Mouse (Mus musculus) midbrain, embryonic 11.5 days (tissue): ENCODE results near the gene Zfp53. TPM values are rescaled to one million over a fixed set of nuclear protein-coding genes. Genes with fewer than 3 reads are reported as not detected.
A peak's percentile ranks its signal among the peaks of the same experiment; 100 is the strongest.
"Not testable (repeated sequence)": the region's sequence is repeated elsewhere in the genome, so short reads cannot be mapped to it uniquely, and the experiment has no call there.

Experiments used
- ATAC-seq: fragments of 200-750 bp; cut with Nextera tagmentation; 2 replicates; pipeline ENCODE4 v1.8.0; 2017; ENCODE audit warnings: moderate TSS enrichment, moderate library complexity; ENCODE audit not compliant: low FRiP score
- DNase-seq: peaks from one replicate; pipeline ENCODE4 v3.0.0; 2015; ENCODE audit warnings: low spot score; ENCODE audit errors: missing footprints
- H3K27ac ChIP-seq: fragments of 300-500 bp; sonication (generic); 2 replicates; pipeline ENCODE4 v1.5.1; 2014; ENCODE audit warnings: low read depth, low read length
- H3K27me3 ChIP-seq: fragments of 300-500 bp; sonication (generic); 2 replicates; pipeline ENCODE4 v1.6.1; 2014; ENCODE audit warnings: mild to moderate bottlenecking, low read length, moderate library complexity, mixed read lengths; ENCODE audit not compliant: control insufficient read depth, insufficient read depth
- H3K36me3 ChIP-seq: fragments of 300-500 bp; sonication (generic); 2 replicates; pipeline ENCODE4 v1.6.1; 2014; ENCODE audit warnings: mild to moderate bottlenecking, low read length, moderate library complexity, mixed read lengths; ENCODE audit not compliant: control insufficient read depth, insufficient read depth
- H3K4me1 ChIP-seq: fragments of 300-500 bp; sonication (generic); 2 replicates; pipeline ENCODE4 v1.6.1; 2014; ENCODE audit warnings: low read length; ENCODE audit not compliant: control insufficient read depth, insufficient read depth
- H3K4me2 ChIP-seq: fragments of 300-500 bp; sonication (generic); 2 replicates; pipeline ENCODE4 v1.6.1; 2014; ENCODE audit warnings: mild to moderate bottlenecking, moderate library complexity
- H3K4me3 ChIP-seq: fragments of 300-500 bp; sonication (generic); 2 replicates; pipeline ENCODE4 v1.5.1; 2014; ENCODE audit warnings: low read depth, low read length
- H3K9ac ChIP-seq: fragments of 300-500 bp; sonication (generic); 2 replicates; pipeline ENCODE4 v1.6.1; 2014; ENCODE audit warnings: low read length
- H3K9me3 ChIP-seq: fragments of 300-500 bp; sonication (generic); 2 replicates; pipeline ENCODE4 v1.6.1; 2016; ENCODE audit warnings: low read length; ENCODE audit not compliant: control insufficient read depth
- WGBS: fragments of 180-500 bp; shearing (Covaris S2); extraction: QIAGEN DNeasy Blood & Tissue Kit; methylation state at CpG from one replicate; pipeline ENCODE4 v1.1.7; 2014; 5-methylcytosine and 5-hydroxymethylcytosine counted together
- polyA plus RNA-seq: library from polyadenylated mRNA; unstranded; fragments of >200 nt; fragmentation: Nextera tagmentation; extraction: Ambion mirVana; gene quantifications from 2 replicates; pipeline ENCODE4 v1.2.1, GENCODE M21; 2014

The Zfp53 gene
- polyA plus RNA-seq, 1 experiment from 2014 or later, result 10.9 TPM

GRCm38 (mm10) chr17:21475290-21475689, 13.5 kb upstream of the Zfp53 start:
- not testable (repeated sequence) for ATAC-seq, H3K4me3 ChIP-seq, H3K4me2 ChIP-seq, H3K9me3 ChIP-seq, H3K36me3 ChIP-seq, H3K4me1 ChIP-seq, H3K27me3 ChIP-seq, H3K27ac ChIP-seq, DNase-seq, H3K9ac ChIP-seq
- WGBS, result 100% methylated on average over 1 of the region's 1 CpGs

DNA sequence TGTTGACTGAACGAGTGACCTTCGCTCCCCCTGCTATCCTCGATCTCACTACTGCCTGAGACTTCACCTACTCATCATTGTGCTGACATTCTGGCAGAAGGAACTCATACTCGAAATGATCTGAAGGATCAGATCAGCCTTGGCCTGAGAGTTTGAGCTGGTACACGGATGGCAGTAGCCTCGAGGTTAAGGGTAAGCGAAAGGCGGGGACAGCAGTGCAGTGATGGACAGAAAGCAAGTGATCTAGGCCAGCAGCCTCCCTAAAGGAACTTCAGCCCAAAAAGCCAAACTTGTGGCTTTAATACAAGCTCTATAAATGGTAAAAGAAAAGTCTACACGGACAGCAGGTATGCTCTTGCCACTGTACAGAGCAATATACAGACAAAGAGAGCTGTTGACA, 12.4 kb upstream of the Zfp53 start:
- ATAC-seq, H3K27ac ChIP-seq, H3K27me3 ChIP-seq, H3K9me3 ChIP-seq, H3K4me2 ChIP-seq, H3K9ac ChIP-seq, H3K4me3 ChIP-seq, H3K4me1 ChIP-seq, DNase-seq, H3K36me3 ChIP-seq: not testable (repeated sequence)
- 79% methylated on average over 4 of the region's 9 CpGs for WGBS

DNA sequence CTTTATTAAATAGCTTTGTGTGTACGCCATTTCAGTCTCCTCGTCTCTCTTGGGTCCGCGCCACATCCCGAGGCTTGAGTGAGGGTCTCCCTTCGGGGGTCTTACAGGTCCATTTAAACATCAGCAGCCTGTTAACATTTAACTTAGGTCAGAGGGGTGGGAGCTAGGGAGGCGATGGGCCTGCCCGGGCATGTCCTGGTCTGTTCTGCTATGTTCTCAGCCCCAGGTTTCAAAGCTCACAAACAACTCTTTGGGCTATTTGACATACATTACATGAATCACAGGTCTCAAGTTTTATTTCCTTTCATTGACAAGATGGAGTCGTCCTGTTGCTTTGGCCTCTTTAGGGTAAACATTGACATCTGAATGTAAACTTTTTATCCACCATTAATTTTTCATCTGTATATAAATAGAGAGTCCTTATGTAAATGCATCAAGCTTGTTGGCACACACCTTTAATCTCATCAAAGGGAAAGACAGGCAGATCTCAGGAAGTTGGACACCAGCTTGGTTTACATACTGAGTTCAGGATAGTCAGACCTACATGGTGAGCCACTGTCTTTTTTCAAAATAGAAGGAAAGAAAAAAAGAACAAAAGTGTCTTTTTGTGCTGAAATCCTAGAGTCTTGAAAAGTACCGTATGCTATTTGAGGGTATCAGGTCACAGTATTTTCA, 10.6 kb upstream of the Zfp53 start:
- H3K4me1 ChIP-seq, H3K27ac ChIP-seq, H3K27me3 ChIP-seq, H3K9ac ChIP-seq, ATAC-seq, H3K4me3 ChIP-seq, H3K4me2 ChIP-seq, DNase-seq, H3K36me3 ChIP-seq, H3K9me3 ChIP-seq: not testable (repeated sequence)
- 92% methylated on average over 10 of the region's 10 CpGs for WGBS

- DNase-seq (peak; percentile 82), ATAC-seq (no peak; the same call in 1 of the 2 replicates)
- Histone ChIP-seq H3K9me3 (no peaks in the 10 kb centered on the region), H3K4me1 (no peaks in the 10 kb centered on the region; the same call in 1 of the 2 replicates), H3K36me3 (no peaks in the 10 kb centered on the region), H3K4me3 (peak overlapping the region; percentile 65), H3K27me3 (no peaks in the 10 kb centered on the region), H3K9ac (peak overlapping the region; percentile 67), H3K4me2 (peak overlapping the region; percentile 69), H3K27ac (no peak overlapping the region)
- 27% methylated on average over 8 of the region's 8 CpGs for WGBS
Measured at GRCm38 (mm10) chr17:21489500-21490001, 753 bp downstream of the Zfp53 start.

DNA sequence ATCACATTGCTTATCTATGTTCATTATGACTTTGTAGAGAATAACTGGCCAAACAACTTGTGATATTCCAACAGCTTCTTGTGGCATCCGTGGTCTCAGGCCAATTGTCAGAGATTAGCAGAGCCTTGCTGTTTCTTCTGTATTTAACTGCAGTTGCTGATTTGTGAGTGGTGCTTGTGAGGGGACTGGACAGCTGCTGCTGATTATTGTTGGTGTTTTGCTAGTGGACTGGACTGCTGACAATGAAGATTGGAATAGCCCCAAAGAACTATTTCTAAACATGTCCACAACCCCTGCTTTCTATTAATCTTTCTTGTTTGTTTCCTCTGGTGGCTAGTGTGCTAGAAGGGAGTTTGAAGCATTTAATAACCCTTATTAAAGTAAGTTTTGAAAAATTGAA, 12.6 kb downstream of the Zfp53 start:
- DNase-seq, result no peak
- Histone ChIP-seq H3K27me3 (no peaks in the 10 kb centered on the region), H3K27ac (no peak overlapping the region), H3K36me3 (no peaks in the 10 kb centered on the region), H3K4me2 (no peak overlapping the region), H3K4me3 (no peak overlapping the region), H3K9me3 (no peaks in the 10 kb centered on the region), H3K4me1 (no peaks in the 10 kb centered on the region), H3K9ac (no peak overlapping the region)
- 86% methylated on average over 1 of the region's 1 CpGs for whole genome bisulfite sequencing
- ATAC-seq, result no peak

DNA sequence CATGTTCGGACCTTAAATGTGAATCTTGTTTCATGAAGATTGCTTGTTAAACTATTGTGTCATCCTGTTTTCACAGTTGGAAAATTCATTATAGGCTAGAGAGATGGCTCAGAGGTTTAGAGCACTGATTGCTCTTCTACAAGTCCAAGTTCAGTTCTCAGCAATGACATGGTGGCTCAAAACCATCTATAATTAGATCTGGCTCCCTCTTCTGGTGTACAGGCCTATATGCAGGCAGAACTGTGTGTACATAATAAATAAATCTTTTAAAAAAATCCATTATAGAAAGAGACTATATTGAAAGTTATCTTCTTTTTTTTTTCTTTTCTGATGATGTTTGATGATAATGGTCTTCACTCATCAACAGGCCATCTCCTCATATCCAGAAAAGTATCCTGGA, 15.7 kb downstream of the Zfp53 start:
- H3K9me3 ChIP-seq, result no peaks in the 10 kb centered on the region
- 91% methylated on average over 1 of the region's 1 CpGs for WGBS
- ATAC-seq (no peak), DNase-seq (no peak)
- no peaks in the 10 kb centered on the region for H3K27me3 ChIP-seq
- no peak overlapping the region for H3K9ac ChIP-seq
- peaks cover 5% of the 10 kb centered on the region; the same call in 1 of the 2 replicates for H3K36me3 ChIP-seq
- no peak overlapping the region for H3K4me2 ChIP-seq
- H3K27ac ChIP-seq, result no peak overlapping the region
- no peaks in the 10 kb centered on the region for H3K4me1 ChIP-seq
- H3K4me3 ChIP-seq, result no peak overlapping the region

DNA sequence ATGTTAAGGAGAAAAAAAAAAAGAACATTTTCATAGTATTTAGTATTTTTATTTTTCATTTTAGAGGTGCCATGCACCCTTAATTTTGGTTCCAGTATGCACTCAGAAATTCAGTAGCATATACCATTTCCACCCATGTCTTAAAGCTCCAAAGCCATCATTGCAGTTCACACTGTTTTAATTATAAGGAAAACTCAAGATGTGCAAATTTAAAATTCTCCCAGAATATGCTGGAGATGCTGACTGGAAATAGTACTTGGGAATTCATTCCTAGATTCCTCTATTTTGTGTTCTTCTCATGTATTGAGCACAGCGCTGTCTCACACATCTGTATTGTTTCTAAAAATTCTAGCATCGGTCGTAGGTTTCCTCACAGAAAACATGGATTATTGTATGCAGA, 17.5 kb downstream of the Zfp53 start:
- DNase-seq, result no peak
- no peaks in the 10 kb centered on the region for H3K9me3 ChIP-seq
- H3K27ac ChIP-seq, result no peak overlapping the region
- no peaks in the 10 kb centered on the region for H3K4me1 ChIP-seq
- 93% methylated on average over 3 of the region's 3 CpGs for whole genome bisulfite sequencing
- no peak for ATAC-seq
- no peaks in the 10 kb centered on the region for H3K27me3 ChIP-seq
- H3K36me3 ChIP-seq, result peaks cover 5% of the 10 kb centered on the region; the same call in 1 of the 2 replicates
- H3K4me2 ChIP-seq, result no peak overlapping the region
- no peak overlapping the region for H3K4me3 ChIP-seq
- H3K9ac ChIP-seq, result no peak overlapping the region

GRCm38 (mm10) chr17:21509756-21510155, 21.0 kb downstream of the Zfp53 start:
- no peak overlapping the region for H3K4me3 ChIP-seq
- DNase-seq, result no peak
- H3K9me3 ChIP-seq, result no peaks in the 10 kb centered on the region
- H3K4me2 ChIP-seq, result no peak overlapping the region
- no peak for ATAC-seq
- H3K27me3 ChIP-seq, result no peaks in the 10 kb centered on the region
- peaks cover 5% of the 10 kb centered on the region; the same call in 1 of the 2 replicates for H3K36me3 ChIP-seq
- no peaks in the 10 kb centered on the region for H3K4me1 ChIP-seq
- H3K9ac ChIP-seq, result no peak overlapping the region
- H3K27ac ChIP-seq, result no peak overlapping the region

DNA sequence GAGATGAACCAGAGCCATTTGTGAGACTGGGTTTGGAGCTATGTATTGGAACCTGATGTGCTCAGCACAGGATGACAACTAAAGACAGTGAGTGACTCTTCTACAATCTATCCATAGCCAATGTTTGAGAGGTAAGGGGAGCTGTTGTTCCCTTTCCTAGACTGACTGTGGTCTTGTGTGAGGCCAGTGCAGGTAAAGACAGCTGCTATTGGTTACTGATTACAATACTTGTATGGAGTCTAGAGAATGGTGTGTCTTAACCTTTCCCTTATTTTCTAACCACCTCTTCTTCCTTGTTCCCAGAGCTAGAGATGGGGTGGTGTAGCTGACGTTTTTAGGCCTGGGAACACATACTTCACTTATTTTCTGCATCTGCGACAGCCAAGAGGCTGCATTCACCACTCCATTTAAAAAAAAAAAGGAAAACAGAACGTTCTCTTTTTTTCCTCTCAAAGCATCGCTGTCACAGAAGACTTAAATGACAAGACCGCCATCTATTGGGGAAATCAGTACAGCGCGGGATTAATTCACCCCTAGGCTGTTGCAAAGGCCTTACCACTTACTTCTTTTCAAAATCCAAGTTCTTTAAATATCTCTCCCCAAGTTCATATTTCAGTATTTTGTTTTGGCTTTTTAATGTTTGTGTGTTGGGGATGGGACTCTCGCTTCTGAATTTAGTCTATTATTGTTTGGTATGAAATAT, 26.8 kb downstream of the Zfp53 start:
- Histone ChIP-seq H3K27ac (no peak overlapping the region), H3K9ac (peak overlapping the region; percentile 20; the same call in 1 of the 2 replicates), H3K9me3 (no peaks in the 10 kb centered on the region), H3K4me2 (peak overlapping the region; percentile 76), H3K36me3 (no peaks in the 10 kb centered on the region), H3K4me3 (peak overlapping the region; percentile 56), H3K27me3 (no peaks in the 10 kb centered on the region), H3K4me1 (peaks cover 3% of the 10 kb centered on the region)
- DNase-seq, result peak; percentile 96
- WGBS, result 2% methylated on average over 8 of the region's 8 CpGs
- ATAC-seq, result peak; percentile 55
